Mouse (Mus musculus): ENCODE data around the gene Fbxl15. TPM values are rescaled to one million over a fixed set of nuclear protein-coding genes. Genes with fewer than 3 reads are reported as not detected.

Gene Fbxl15
- total RNA-seq, 2 experiments from 2014 or later, result 6.5 to 6.9 TPM

DNA sequence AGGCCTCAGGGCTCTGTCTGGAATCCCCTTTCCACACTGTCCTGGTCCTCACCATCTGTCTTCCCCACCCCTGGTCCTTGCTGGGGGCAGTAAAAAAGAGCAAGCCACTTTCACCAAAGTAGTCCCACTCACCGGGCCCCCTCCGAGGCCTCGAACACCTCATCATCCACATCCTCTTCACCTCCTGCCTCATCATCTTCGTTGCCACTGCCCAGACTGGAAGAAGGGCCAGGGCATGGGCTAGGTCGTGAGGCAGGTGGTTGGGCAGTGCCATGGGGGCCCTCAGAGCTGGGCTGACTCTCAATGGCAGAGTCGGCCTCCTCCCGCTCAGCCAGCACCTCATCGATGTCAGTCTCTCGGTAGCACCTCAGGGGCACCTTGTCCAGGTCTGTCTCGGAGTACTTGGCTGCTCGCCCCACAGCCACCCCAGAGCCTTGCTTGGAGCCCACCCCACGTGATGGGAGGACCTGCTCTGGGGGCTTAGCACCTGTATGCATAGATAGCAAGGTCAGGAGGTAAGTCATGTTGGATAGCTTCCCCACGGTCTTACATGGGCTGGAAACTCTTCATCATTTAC, 4.9 kb upstream of the Fbxl15 start:
- no peak for DNase-seq

DNA sequence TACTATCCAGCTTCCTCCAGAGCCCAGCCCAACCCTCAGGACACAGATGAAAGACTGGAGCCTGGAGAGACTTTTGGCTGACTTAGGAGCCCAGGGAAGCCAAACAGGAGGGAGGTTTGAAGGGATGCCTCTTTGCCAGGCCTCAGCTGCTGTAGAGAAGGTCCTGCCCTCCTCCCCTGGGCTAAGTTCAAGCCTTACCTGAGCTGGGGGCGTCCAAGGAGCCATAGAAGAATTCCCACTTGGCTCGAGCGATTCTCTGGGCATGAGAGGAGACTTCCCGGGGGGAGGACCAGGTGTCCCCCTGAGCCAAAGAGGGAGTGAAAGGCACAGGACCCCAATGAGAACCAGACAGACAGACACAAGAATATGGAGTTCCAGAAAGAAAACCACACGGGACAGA, 4.3 kb upstream of the Fbxl15 start:
- DNase-seq, result no peak

DNA sequence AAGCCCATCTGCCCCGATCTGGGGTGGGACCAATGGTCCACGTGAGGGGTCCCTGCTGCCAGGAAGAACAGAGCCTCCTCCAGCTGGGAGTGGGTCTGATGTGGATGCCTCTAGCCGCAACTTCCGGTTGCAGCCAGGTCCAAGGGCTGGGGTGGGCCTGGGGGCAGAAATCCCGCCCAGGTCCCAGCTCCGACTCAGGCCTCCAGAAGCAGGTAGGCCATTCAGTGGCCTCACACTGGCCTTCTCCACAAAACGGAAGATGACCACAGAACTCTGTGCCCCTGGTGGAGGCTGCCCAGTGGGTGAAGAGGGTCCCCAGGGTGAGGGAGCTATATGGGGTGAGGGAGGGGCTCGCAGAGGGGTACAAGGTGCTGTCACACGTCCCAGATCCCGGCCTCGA, 3.6 kb upstream of the Fbxl15 start:
- no peak for DNase-seq

DNA sequence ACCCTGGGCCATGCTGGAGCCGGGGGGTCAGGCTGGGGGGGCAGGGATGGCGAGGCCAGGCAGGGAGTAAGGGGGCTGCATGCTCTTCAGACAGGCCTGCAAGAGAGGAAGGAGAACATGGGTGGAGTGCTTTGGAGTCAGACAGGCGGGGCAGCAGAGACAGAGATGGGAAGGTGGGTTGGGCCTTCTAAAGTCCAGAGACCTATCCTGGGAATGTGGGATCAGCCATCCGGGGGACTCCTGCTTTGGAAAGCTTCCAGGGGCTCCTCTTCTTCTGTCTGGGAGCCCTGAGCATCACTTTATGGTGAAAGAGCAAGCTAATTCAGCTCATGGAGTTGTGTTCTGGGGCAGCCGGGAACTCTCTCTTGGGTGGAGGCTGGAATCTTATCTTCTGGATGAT, 3.1 kb upstream of the Fbxl15 start:
- no peak for DNase-seq

DNA sequence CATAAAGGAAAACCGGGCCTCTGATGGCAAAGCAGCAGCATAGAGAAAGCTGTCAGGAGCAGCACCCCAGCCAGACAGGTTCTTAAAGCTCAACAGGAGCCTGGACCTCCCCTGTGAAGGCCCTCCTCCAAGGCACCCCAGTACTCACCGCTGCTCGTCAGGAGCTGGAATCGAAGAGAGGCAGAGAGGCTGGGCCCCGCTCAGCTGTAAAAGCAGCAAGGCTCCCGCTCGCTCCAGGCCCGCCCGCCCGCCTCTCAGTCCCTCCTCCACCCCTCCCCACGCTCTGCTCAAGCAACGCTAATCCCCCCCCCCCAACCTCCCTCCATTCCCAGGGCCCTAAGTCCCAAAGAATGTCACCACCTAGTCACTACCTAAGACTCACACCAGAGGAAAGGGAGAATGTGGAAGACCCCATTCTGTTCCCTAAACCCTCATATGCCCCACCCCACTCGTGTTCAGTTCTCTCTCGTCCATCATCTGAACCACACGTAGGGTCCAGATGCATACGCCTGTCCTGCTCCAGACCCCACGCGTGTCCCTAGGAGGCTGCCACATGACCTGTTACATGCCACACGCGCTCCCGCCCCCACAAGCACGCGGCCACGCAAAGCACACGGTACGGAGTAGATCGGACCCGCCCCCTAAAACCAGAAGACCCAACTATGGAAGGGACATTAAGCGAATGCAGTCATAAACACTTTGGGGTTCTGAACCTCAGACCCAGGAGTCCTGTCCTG, 1.8 kb upstream of the Fbxl15 start:
- DNase-seq, result no peak

DNA sequence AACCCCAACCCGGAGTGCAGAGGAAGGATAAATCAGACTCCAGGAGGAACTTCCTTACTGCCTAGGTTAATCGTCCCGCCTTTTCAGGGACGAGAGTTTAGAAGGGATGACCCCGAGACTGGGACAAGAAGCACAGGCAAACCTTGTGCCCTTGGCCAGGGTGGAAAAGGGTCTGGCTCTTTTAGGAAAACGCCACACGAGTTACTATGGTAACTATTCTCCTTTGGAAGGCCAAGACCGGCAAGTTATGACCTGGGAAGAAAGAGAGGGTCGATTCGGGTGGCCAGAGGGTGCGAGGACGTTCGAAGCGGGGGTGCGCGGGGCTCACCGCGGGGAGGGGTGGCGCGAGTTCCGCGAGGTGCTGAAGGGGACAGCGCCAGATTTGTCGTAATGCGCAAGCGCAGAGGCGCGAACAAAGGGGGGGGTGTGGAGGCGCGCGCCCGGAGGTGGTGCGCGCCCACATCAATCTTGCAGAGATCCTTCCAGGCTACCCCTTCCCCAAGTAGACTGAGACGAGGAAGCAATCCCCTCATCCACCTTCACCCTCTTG, 1.2 kb upstream of the Fbxl15 start, which contains the start of gene Psd:
Gene Psd (minus strand): TSS at position 401 of the 550 bp plus-strand sequence.
- DNase-seq, result peak; percentile 49 to 71

DNA sequence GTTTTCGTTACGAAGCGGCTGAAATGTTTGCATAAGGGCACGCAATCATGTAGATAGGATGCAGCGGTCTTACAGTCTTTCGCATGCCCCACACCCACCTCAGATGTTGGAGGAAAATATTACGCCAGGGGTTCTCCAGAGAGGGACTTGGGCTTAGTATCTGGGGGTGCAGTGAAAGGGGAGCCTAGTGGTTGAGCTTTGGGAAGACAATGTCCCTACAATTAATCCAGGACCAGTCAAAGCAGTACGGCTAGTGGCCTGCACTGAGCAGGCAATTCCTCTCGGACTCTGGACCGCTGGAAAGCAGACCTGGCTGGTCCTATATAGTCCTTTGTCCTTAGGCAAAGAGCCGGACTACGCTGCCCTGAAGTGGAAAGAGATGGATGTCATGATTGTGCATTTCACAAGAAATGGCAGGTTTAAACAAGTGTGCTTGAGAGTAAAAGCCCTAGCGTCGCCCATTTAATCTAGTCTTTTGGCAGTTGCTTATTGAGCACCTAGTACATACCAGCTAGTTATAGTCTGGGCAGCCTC, 386 bp upstream of the Fbxl15 start:
- no peak for DNase-seq

DNA sequence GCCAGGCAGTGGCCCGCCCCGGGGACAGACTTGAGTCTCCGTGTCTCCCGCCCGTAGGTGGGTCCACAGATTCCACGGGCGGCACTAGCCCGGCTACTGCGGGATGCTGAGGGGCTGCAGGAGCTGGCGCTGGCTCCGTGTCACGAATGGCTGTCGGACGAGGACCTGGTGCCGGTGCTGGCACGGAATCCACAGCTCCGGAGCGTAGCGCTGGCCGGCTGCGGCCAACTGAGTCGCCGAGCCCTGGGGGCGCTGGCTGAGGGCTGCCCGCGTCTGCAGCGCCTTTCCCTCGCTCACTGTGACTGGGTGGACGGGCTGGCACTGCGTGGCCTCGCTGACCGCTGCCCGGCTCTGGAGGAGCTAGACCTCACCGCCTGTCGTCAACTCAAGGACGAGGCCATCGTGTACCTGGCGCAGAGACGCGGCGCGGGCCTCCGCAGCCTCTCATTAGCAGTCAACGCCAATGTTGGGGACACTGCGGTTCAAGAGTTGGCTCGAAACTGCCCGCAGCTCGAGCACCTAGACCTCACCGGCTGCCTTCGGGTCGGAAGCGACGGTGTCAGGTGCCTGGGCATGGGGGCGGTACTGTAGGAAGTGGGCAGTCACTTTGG, 1.2 kb downstream of the Fbxl15 start:
- peak; percentile 33 to 38 for DNase-seq

DNA sequence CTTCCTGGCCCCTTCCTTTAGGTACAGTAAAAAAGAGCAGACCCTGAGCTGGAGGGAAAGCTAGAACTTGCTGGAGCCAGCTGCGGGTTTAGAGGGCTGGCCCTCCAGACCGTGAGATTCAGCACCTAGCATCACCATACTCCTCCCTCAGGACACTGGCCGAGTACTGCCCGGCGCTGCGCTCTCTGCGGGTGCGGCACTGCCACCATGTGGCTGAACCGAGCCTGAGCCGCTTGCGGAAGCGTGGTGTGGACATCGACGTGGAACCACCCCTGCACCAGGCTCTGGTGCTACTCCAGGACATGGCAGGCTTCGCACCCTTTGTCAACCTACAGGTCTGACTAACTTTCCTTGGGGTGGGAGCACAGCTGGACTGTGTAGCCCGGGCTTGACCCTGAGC, 2.0 kb downstream of the Fbxl15 start:
- peak; percentile 86 to 88 for DNase-seq

DNA sequence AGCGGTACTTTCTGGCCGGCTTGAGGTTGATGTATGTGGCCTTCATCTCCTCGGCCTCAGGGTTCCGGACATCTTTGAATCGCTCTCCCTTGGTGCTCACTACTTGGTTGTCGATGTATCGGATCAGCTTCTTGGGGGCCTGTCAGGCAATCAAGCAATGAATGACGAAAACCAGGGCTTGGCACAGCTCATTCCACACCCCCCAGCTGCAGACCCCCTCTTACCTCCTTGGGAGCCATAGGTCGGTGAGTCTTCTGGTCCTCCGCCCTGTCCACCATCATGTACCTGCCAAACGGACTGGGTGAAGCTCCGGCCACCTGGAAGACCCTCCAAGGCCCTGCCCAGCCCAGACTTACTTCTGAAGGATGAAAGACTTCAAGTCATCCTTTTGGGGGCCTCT, 2.7 kb downstream of the Fbxl15 start:
- no peak for DNase-seq

DNA sequence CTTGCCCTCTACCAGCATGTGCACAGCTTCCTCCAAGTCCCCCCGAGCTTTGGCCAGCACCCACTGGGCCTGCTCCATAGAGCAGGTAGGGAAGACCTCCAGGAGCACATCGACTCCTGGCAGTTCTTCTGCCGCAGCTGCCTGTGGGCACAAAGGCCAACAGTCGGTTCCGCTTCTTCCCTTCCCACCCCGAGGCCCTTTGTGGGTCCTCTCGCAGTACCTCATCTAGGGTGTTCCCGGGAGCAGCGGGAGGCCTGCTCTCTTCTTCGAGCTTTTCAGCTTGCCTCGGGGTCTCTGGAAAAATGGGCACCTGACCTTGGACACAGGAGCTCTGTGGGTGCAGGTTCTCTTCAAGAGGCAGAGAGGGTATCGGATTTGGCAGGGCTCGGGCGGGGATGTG, 3.3 kb downstream of the Fbxl15 start:
- DNase-seq, result no peak

DNA sequence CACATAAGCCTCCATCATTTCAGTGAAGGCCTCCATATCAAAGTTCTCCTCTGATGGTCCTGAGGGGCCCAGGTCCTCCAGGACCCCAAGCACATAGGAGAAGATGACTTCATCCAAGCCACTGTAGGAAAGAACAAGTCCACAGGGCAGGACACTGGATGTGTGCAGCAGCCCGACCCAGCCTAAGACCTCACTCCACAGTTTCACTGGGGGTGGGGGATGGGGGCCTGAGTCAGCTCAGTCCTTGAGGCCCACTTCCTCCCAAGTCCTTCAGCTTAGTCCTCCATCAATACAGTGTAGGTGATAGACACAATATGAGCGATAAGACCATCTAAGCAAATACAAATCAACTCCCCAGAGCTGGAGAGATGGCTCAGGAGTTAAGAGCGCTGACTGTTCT, 4.0 kb downstream of the Fbxl15 start:
- DNase-seq, result no peak

DNA sequence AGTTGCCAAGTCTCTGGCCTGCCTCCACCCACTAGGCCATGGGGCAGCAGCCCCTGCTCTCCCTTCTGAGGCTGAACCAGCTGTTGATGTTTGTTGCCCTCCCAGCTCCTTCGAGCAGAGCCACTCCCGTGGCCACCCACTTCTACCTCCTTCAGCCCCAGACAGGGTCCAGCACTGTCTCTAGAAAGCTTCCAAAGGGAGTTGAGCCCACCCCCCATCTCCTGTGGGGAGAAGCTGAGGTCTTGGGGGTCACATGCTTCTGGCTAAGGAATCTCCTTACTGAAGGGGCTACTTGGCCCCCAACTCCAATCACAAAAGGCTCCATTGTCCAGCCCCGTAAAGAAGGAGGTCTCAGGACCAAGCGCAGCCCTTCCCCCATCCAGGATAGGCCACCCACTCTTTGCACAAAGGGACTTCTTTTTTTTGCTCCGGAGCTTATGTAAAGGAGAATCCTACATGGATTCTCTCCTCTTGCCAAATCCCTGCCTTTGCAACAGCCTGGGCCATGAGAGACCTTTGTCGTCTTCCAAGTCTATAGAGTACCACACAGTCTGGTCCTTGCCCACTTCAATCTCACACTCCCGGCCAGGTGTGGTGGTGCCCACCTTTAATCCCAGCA, 4.8 kb downstream of the Fbxl15 start:
- no peak for DNase-seq

DNA sequence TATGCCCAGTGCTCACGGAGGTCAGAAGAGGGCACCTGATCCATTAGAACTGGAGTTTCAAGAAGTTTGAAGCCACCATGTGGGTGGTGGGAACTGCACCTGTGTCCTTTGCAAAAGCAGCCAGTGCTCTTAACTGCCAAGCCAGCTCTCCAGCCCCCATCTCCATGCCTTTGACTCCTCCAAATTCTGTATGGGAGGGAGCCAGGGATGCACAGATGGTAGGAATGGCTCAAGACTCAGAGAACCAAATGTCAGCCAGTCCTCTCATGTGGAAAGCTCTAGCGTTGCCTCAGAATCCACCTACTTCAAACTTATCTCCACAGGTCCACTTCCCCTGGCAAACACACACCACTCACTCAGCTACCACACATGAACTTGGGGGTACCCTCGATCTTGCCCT, 5.9 kb downstream of the Fbxl15 start:
- no peak for DNase-seq

DNA sequence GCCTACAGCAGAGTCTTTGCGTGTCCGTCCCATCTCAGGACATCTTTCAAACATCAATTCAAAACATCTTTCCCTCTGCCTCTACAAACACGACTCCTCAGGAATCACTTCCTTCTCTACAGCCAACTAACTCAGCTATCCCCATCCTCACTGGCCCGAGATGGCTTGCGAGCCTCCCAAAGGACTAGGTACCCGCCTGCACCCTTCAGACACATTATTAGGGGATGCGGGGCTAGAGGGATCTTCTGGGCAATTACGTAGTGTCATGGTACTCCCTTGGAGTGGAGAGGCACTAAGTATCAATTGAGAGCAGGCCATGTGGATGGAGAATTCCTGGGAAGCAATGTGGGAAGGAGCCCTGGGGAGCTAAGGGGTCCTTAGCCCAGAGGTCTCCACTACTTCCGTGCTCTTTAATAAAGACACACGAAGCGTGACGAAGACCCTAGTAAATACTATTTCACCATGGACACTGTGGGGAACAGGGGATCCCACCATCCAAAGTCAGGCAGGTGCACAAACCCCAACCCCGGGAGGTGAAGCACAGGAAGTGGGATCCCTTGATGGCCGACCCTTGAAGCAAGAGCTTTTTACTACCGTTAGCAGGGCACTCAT, 9.8 kb downstream of the Fbxl15 start:
- DNase-seq, result no peak

DNA sequence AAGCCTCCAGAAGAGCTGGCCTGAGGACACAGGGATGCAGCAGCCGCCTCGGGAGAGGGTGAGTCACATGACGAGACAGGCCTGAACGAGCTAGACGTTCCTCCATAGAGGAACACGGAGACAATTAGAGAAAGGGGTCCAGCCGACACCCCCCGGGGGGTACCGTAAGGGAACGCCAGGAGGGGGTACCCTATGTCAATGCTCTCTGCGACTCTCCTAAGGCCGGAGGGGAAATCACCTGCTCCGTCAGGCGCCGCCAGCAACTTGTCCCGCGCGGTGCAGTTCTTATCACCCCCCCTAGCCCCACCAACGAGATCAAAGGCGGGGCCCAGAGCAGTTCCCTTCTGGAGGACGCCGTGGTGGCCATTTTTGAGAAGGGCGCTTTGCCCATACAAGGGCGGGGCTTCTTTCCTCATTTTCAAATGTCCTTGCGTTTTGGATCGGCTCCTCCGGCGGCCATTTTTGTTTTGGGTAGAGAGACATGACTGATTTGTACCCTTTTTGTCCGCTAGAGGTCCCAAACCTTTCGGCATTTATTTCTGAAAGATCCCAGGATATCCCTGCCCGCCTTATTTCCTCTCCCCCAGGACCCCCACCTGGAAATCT, 10.4 kb downstream of the Fbxl15 start, which contains the start of gene Cuedc2:
Gene Cuedc2 (minus strand): TSS at position 372 of the 606 bp plus-strand sequence.
- peak; percentile 97 to 100 for DNase-seq

DNA sequence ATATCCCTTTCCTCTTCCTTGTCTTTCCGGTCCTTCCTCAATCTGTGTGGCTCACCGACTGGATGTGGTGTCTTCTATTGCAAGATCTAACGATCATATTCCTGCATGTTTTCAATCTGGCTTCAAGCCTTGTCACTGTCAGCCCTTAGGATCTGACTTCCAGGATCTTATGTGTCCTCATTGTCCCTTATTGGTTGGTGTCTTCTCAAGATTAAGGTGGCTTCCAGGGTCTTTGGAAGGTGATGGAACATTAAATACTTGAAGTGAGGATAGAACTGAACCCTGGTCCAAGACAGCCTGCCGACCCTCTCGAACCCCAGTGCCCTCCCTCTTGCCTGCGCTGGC, 10.9 kb downstream of the Fbxl15 start:
- DNase-seq, result no peak

DNA sequence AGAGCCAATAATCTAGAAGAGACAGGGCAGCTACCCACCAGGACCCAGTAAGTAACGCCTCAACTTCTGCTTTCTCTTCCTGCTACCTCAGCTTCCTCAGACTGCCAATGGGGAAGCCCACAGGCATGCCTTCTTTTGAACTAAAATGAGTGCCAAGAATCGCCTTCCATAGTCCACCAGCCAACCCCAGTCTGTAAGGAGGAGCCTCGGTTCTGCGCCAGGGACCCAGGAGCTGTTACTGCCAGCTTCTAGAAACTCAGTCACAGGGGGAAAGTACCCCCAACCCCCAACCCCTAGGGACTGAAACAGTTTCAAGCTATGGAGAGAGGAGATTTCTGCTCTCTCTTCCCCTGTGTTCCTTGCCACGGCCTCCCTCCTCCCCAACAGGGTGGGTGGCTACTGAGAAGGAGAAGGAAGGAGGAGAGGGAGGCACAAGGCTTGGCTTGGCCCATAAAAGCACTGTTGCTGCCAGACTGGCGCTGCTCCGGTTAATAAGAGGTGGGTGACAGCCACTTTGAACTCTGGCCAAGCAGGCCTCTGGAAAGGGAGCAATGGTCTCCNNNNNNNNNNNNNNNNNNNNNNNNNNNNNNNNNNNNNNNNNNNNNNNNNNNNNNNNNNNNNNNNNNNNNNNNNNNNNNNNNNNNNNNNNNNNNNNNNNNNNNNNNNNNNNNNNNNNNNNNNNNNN, 11.4 kb downstream of the Fbxl15 start:
- peak; percentile 74 to 75 for DNase-seq

DNA sequence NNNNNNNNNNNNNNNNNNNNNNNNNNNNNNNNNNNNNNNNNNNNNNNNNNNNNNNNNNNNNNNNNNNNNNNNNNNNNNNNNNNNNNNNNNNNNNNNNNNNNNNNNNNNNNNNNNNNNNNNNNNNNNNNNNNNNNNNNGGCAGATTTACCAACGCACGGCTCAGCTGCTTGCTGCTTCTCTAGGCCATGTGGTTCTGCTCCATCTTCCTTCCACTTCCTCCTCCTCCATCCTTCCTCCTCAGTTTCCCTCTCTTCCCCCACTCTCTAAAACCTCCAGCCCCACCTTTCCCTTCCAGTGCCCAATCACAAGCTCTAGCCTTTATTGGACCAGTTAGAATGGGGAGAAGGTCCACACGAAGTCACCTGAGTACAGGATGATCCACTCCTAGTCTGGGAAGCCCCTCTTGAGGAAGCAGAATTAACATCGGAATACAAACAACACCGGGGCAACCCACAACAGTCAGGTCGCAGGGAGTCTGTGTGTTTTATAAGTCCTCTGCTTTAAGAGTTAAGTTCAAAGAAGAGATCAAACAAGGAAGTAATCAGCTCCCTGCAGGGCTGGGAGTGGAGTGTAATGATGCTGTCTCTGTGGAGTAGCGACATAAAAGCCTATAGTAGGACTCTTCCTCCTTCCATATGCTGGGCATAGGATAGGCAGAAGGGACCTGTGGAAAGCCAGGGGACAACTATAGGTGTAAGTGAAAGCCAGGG, 16.9 kb downstream of the Fbxl15 start:
- no peak for DNase-seq

DNA sequence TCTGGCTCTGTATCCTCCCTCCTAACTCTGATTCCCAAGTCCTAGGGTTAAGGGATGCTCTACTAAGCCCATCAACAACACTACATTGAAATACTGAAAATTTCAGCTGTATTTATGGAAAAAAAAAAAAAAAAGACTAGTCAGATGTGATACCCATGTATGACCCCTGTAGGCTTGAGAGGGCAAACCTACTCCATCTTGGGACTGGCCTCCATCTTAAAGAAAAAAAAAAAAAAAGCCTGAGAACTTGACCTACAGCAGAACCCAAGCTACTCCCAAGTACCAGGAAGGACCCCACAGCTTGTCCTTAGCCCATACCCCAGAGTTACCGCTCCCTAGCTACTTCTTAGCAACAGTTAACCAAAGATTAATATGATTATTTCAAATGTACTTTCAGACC, 19.2 kb downstream of the Fbxl15 start:
- no peak for DNase-seq
